Mouse (Mus musculus) adrenal gland (tissue): ENCODE results near the gene Cyp19a1.

Source experiments
- intact Hi-C: fragments of 180-260 bp; cut with DNase I; formaldehyde crosslinking; loops from one replicate; pipeline ENCODE4 v1.15.1; 2025
- long read RNA-seq, 2 experiments: library from polyadenylated mRNA; unstranded; transcript quantifications; one replicate each; pipeline ENCODE4 v2.0.0; 2020; ENCODE audit warnings: borderline replicate concordance in 1 of 2; ENCODE audit not compliant: insufficient replicate concordance in 1 of 2

The Cyp19a1 gene
- long read RNA-seq, experiment 1 = 0 reads
- long read RNA-seq, experiment 2 = 0 reads

- intact Hi-C loops = no loop called here
Measured at GRCm38 (mm10) chr9:54268010-54268409, at the start of gene Cyp19a1. Cyp19a1 (minus strand) TSS chr9:54268110.

- intact Hi-C loops = no loop called here
Measured at GRCm38 (mm10) chr9:54316363-54316762, 48.5 kb upstream of the Cyp19a1 start.

GRCm38 (mm10) chr9:54308751-54309358 is 40.9 kb upstream of the Cyp19a1 start:
- intact Hi-C loops = no loop called here

GRCm38 (mm10) chr9:54308209-54308608 is 40.3 kb upstream of the Cyp19a1 start:
- intact Hi-C loops = no loop called here

- intact Hi-C loops = no loop called here
Measured at GRCm38 (mm10) chr9:54301255-54301654, 33.3 kb upstream of the Cyp19a1 start.

- intact Hi-C loops = no loop called here
Measured at GRCm38 (mm10) chr9:54299792-54300191, 31.9 kb upstream of the Cyp19a1 start.

- intact Hi-C loops = no loop called here
Measured at GRCm38 (mm10) chr9:54299389-54299788, 31.5 kb upstream of the Cyp19a1 start.

- intact Hi-C loops = no loop called here
Measured at GRCm38 (mm10) chr9:54287804-54288203, 19.9 kb upstream of the Cyp19a1 start.

- intact Hi-C loops = no loop called here
Measured at GRCm38 (mm10) chr9:54286331-54286987, 18.5 kb upstream of the Cyp19a1 start, which contains the start of gene Gldn. Gldn (plus strand) TSS chr9:54286486.

- intact Hi-C loops = no loop called here
Measured at GRCm38 (mm10) chr9:54279046-54279589, 11.2 kb upstream of the Cyp19a1 start.

GRCm38 (mm10) chr9:54275283-54275682 is 7.4 kb upstream of the Cyp19a1 start:
- intact Hi-C loops = no loop called here

- intact Hi-C loops = no loop called here
Measured at GRCm38 (mm10) chr9:54270889-54271288, 3.0 kb upstream of the Cyp19a1 start.

- intact Hi-C loops = no loop called here
Measured at GRCm38 (mm10) chr9:54269987-54270386, 2.1 kb upstream of the Cyp19a1 start.

- intact Hi-C loops = no loop called here
Measured at GRCm38 (mm10) chr9:54264754-54265153, 3.2 kb downstream of the Cyp19a1 start.

GRCm38 (mm10) chr9:54244869-54245665 is 22.8 kb downstream of the Cyp19a1 start:
- intact Hi-C loops = no loop called here

GRCm38 (mm10) chr9:54227580-54227979 is 40.3 kb downstream of the Cyp19a1 start:
- intact Hi-C loops = no loop called here

- intact Hi-C loops = no loop called here
Measured at GRCm38 (mm10) chr9:54216511-54216910, 51.4 kb downstream of the Cyp19a1 start.

GRCm38 (mm10) chr9:54214881-54215280 is 53.0 kb downstream of the Cyp19a1 start:
- intact Hi-C loops = no loop called here

GRCm38 (mm10) chr9:54194790-54195189 is 73.1 kb downstream of the Cyp19a1 start:
- intact Hi-C loops = no loop called here

GRCm38 (mm10) chr9:54191435-54191834 is 76.5 kb downstream of the Cyp19a1 start:
- intact Hi-C loops = no loop called here

GRCm38 (mm10) chr9:54182484-54182883 is 85.4 kb downstream of the Cyp19a1 start:
- intact Hi-C loops = loop anchor here (1.0 to 10.0 kb wide), 3 partner anchors 140 to 232 kb away; no protein-coding TSS in a partner anchor

GRCm38 (mm10) chr9:54181330-54181729 is 86.6 kb downstream of the Cyp19a1 start:
- intact Hi-C loops = loop anchor here (10.0 kb wide), 1 partner anchor 233 kb away; no protein-coding TSS in a partner anchor
